Mouse (Mus musculus) cerebellum, postnatal 36 days (tissue): ENCODE measurements at regions not wholly inside any gene's neighbourhood (a gene's known extent, or its start where the extent isn't known, plus 50 kb on each side); places are given as distances from the start of the nearest gene placed in this dataset.
"Not testable (repeated sequence)": the region's sequence is repeated elsewhere in the genome, so short reads cannot be mapped to it uniquely, and the experiment has no call there.

Experiments
- DNase-seq, 2 experiments: peaks; one replicate each; pipeline ENCODE4 v3.0.0; 2021 to 2022; ENCODE audit warnings: mixed read lengths in 2 of 2

DNA sequence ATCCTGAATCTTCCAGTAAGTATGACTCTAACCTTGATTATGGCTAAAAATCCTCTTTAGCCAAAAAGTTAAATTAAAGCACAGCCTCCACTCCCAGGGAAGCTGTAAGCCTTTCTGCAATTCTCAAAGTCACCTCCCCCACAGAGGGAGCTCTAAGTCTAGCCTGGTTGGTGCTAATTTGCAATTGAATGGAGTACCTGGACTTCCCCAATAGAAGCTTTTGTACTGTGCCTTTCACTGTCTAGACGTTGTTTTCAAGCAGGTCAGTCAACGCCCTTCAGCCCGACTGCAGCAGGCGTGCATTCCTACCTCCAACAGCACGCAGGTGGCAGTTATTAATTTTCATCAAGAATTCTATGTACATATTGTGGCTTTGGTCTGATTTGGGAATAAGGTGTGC, 87.2 kb downstream of the Catsperg2 start:
- not testable (repeated sequence) for DNase-seq

DNA sequence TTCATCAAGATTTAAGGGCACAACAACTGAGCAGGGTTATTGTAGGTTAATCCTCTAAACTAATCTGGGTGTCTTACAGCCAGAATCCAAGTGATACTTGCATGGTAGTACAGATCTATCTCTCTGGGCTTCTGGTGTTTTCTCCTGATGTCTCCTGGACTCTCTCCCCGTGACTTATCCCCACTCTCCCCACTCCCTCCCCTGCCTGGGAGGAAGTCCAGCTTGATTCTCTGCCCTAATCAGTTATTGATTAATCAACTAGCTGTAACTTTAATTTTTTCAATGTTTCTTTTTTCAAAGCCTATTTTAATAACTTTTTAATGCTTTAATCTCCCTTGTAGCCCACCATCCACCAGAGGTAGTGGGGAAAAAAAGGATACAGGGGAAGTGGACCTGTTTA, 83.9 kb upstream of the Sipa1l3 start:
- no peak for DNase-seq

DNA sequence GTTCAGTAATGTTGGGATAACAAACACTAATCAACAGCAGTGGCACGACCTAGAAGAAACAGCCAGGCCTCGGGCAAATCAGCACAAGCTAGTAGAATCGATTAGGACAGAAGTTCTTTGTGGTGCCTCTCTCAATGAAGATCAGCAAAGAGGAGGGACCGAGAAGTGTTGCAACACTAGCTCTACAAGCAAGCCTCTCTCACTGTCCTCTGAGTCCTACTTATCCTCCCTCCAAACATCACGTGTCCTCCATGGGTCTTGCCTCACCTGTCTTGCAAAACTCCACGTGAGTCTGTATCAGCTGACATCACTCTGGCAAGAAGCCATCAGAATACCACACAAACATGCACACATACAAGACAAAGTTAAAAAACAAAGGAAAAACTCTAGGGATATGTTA, 82.9 kb upstream of the Sipa1l3 start:
- DNase-seq, result no peak

DNA sequence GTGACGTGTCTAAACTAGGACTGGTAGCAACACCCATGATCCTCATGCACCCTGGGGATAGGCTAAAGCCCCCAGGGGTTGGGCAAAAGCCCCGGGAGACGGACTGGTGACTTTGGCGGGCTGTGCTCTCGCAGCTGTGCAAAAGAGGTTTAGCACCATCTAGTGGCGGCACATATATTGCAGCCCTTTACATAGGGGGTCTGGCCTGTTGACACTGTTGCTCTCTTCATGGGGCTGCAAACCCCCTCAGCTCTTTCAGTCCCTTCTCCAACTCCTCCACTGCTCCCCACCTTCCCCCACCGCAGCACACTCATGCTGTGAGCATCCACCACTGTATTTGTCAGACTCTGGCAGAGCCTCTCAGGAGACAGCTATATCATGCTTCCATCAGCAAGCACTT, 78.8 kb upstream of the Sipa1l3 start:
- peak; percentile 41 to 53 for DNase-seq

DNA sequence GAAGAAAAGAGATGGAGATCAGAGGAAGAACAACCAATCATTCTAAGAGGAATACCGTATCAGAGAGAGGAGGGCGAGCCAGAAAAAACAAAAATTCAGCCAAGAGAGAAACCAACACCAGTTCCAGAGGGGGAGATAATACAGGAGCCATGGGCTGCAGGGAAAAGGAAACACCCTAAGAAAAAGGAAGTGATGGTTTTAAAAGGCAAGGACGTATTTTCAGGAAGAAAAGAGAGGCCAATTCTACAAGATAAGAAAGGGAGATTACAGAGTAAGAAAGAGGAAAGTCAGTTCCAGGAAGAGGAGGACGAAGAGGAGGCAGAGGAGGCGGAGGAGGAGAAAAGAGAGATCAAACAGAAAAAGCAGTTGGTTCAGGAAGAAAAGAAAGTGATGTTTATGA, 59.7 kb upstream of the Sipa1l3 start:
- no peak for DNase-seq

DNA sequence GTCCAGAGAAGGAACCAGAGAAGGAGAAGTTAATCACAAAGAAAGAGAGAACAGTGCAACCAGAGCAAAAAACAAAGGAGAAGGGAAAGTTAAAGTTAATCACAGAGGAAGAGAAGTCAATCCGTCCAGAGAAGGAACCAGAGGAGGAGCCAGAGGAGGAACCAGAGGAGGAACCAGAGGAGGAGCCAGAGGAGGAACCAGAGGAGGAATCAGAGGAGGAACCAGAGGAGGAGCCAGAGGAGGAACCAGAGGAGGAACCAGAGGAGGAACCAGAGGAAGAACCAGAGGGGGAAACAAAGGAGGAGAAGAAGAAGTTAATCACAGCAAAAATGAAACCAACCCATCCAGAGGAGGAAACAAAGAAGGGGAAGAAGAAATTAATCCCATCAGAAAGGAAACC, 57.2 kb upstream of the Sipa1l3 start:
- DNase-seq, result no peak
